Mouse (Mus musculus): ENCODE results near the gene Elp5. TPM values are rescaled to one million over a fixed set of nuclear protein-coding genes. Genes with fewer than 3 reads are reported as not detected.

Elp5 gene
- total RNA-seq, 2 experiments from 2014 or later, result 52.4 to 59.0 TPM

DNA sequence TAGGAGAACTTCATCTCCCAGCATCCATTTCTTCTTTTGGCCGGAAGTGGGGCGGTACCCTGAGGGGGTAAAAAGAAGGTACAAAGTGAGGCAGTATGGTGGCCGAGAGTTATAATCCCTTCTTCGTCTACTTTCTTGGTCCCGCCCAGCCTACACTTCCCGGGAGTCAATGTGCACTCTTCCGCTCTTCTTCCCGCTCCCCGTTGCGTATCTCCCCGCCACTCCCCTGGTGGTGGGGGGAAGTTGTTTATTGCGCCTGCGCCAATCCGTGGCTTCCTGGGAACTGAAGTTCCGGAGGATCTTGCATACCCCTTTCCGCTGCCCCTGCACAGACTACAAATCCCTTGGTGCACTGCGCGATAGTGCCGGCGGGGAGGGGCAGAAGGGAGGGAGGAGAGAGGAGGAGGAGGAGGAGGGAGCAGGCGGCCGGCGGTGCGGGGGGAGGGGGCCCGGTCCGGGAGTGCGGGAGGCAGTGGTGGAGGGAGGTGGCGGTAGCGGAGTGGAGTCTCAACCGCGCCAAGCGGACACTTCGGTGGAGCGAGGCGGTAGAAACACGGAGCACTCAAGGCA lies 13.2 kb upstream of the Elp5 start, which contains the start of gene Phf23:
Gene Phf23 (plus strand): TSS at position 387 of the 570 bp plus-strand sequence.
- intact Hi-C loops (cut with DNase I), result loop anchor here (10.0 kb wide), 1 partner anchor 659 kb away; the partner anchor contains the start of genes Eno3 and Pfn1
- peak; percentile 96 to 97 for DNase-seq

DNA sequence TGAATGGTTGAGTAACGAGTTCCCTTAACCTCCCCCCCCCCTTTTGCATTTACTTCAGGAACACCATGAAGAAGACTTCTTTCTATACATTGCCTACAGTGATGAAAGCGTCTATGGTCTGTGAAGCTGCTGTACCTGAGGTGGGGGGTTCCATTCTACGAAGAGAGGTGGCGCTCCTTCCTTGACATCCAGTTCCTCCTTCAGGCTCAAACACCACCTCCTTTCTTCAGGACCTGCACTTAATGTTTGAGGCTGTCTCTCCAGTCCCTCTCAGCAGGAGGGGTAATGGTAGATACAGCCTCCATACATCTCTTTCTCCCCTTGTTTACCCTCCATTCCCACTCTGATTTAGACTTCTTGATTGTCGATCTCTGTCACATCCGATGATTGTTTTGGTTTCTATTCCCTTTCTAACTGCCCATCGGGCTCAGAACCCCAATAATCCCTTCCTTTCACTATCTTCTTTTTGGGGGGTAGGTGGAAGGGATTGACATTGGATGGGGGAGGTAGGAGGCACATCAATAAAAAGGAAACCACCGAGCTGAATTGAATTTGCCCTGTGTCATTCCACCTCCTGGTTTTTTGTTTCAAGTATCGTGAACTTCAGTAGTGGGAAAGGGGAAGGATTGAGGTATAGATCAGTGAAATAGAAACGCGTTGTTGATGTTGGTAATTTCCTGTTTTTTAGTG lies 12.2 kb upstream of the Elp5 start:
- no peak for DNase-seq
- intact Hi-C loops (cut with DNase I), result loop anchor here (10.0 kb wide), 1 partner anchor 660 kb away; the partner anchor contains the start of genes Eno3 and Pfn1

GRCm38 (mm10) chr11:69992932-69993331 lies 10.6 kb upstream of the Elp5 start:
- DNase-seq, result no peak

GRCm38 (mm10) chr11:69992396-69992795 lies 10.1 kb upstream of the Elp5 start:
- intact Hi-C loops (cut with DNase I), result loop anchor here (10.0 kb wide), 1 partner anchor 662 kb away; the partner anchor contains the start of genes Eno3 and Pfn1
- DNase-seq, result no peak

More at GRCm38 (mm10) chr11:69992932-69993331, 10.6 kb upstream of the Elp5 start:
- intact Hi-C loops (cut with DNase I), result loop anchor here (10.0 kb wide), 1 partner anchor 662 kb away; the partner anchor contains the start of genes Eno3 and Pfn1

GRCm38 (mm10) chr11:69991711-69992110 lies 9.4 kb upstream of the Elp5 start:
- intact Hi-C loops (cut with DNase I), result loop anchor here (10.0 kb wide), 1 partner anchor 663 kb away; the partner anchor contains the start of genes Eno3 and Pfn1

GRCm38 (mm10) chr11:69990850-69991691 lies 8.8 kb upstream of the Elp5 start, which contains the start of gene Gabarap:
Gabarap (plus strand) TSS chr11:69991143.
- intact Hi-C loops (cut with DNase I), result loop anchor here (10.0 kb wide), 1 partner anchor 664 kb away; the partner anchor contains the start of genes Eno3 and Pfn1
- DNase-seq, result peak; percentile 95

More at GRCm38 (mm10) chr11:69991711-69992110, 9.4 kb upstream of the Elp5 start:
- no peak for DNase-seq

GRCm38 (mm10) chr11:69989949-69990348 lies 7.6 kb upstream of the Elp5 start:
- intact Hi-C loops (cut with DNase I), result loop anchor here (10.0 kb wide), 1 partner anchor 665 kb away; the partner anchor contains the start of genes Eno3 and Pfn1
- DNase-seq, result no peak

DNA sequence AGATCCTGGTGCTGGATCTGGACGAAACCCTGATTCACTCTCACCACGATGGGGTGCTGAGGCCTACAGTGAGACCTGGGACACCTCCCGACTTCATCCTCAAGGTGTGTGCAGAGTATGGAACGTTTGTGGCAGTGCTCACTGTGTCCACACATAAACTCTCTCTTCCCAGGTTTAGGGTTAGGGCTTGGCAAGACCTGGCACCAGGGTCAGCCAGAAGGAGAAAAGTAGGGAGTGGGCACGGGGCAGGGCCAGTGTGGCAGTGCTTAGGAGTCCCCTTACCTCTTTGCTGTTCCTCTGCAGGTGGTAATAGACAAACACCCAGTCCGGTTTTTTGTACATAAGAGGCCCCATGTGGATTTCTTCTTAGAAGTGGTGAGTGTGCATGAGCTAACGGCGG lies 2.1 kb upstream of the Elp5 start:
- no peak for DNase-seq
- intact Hi-C loops (cut with DNase I), result loop anchor here (5.0 kb wide), 1 partner anchor 312 kb away; the partner anchor contains the start of gene Eif4a1

- intact Hi-C loops (cut with DNase I), result loop anchor here (5.0 kb wide), 1 partner anchor 311 kb away; the partner anchor contains the start of gene Eif4a1
- no peak for DNase-seq
These were observed 1.1 kb upstream of the Elp5 start for GRCm38 (mm10) chr11:69983377-69983776.

DNA sequence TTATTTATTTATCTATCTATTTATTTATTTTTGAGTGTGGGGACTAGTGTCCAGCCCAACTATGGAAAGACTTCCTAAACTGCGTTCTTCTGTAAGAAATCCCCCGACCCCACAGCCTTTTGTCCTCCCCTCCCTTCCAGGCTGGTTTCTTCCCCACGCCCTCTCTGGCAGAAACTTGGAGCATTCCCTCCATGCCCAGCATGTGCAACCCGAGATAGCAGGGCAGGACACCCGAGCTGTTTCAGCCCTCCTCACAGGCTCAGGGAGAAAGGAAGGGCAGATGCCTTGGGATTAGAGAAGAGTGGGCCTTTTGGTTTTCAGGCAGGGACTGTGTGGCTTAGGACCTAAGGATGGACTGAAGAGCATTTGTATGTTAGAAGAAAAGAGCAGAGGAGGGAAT lies 560 bp upstream of the Elp5 start:
- DNase-seq, result peak in 1 of 2 experiments; percentile 51

DNA sequence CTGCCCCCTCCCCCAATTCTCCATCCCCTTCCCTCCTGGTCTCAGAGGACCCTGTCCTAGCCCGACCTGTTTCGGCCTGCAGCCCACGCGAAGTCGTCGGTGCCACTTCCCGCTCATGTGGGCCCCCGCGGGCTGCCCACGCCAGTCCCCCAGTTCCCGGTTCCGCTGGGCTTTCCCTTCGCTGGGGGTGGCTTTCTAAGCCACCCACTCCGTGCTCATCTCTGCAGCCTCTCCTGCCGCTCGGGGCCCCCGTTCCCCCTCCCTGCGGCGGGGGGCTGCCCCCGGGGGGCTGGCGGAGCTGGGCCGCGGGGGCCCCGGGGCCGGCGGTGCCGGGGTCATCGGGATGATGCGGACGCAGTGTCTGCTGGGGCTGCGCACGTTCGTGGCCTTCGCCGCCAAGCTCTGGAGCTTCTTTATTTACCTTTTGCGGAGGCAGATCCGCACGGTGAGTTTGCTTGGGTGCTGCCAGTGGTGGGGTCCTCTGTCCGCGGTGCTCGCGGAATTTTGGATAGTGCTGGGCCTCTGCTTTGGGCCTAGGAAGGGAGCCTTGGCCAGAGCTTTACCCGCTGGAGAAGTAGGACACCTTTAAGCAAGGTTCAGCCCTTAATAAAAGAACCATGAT lies 1.1 kb downstream of the Elp5 start, which contains the start of gene Ctdnep1:
Gene Ctdnep1 (plus strand): TSS at position 16 of the 622 bp plus-strand sequence.
- intact Hi-C loops (cut with DNase I), result loop anchor here (5.0 kb wide), 1 partner anchor 309 kb away; the partner anchor contains the start of gene Eif4a1
- DNase-seq, result peak in 1 of 2 experiments; percentile 49

More for the DNA sequence above, 560 bp upstream of the Elp5 start:
- intact Hi-C loops (cut with DNase I), result loop anchor here (5.0 kb wide), 1 partner anchor 311 kb away; the partner anchor contains the start of gene Eif4a1

- intact Hi-C loops (cut with DNase I), result loop anchor here (5.0 kb wide), 1 partner anchor 308 kb away; the partner anchor contains the start of gene Eif4a1
- DNase-seq, result peak; percentile 97 to 98
These were observed 1.8 kb downstream of the Elp5 start for GRCm38 (mm10) chr11:69980196-69981140.

DNA sequence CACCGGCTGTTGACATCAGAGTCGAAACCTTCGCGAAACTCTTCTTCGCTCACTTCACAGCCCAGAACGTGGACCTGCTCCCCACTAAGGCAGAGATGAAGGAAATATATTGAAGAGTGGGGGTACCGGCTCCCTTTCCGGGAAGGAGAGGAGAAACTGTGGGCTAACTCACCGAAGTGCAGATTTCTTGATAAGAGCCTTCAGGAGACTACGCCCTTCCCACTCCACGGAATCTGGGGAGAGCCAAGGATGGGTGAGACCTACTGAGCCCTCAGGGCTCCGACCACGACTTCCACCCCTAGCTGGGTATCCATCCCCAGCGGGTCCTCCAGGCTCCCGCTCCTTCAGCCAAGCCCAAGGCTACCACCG lies 2.5 kb downstream of the Elp5 start:
- DNase-seq, result no peak
- intact Hi-C loops (cut with DNase I), result loop anchor here (5.0 kb wide), 2 partner anchors 58 to 308 kb away; partner anchors contain the start of genes Eif4a1 and Eif5a

GRCm38 (mm10) chr11:69976271-69976670 lies 6.0 kb downstream of the Elp5 start:
- intact Hi-C loops (cut with DNase I), result loop anchor here (2.0 to 5.0 kb wide), 2 partner anchors 13 to 54 kb away; partner anchors contain the start of gene Eif5a
- no peak for DNase-seq

- DNase-seq, result no peak
- intact Hi-C loops (cut with DNase I), result loop anchor here (5.0 kb wide), 1 partner anchor 53 kb away; the partner anchor contains the start of gene Eif5a
These were observed 7.4 kb downstream of the Elp5 start for GRCm38 (mm10) chr11:69974907-69975306.

DNA sequence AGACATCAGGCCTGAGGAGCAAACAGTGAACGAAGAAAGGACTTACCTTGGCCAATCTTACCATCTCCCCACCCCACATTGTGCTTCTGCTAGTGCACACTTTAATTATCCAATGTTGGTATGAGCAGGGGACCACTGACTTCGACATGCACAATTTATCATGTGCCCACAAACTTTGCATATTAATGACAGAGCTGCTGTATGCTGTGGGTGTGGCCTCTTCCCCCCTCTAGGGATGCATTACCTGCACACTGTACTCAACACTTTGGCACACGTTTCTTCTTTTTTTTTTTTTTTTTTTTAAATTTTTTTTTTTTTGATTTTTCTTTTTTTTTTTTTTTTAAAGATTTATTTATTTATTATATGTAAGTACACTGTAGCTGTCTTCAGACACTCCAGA lies 11.5 kb downstream of the Elp5 start:
- intact Hi-C loops (cut with DNase I), result no loop called here

GRCm38 (mm10) chr11:69970222-69970621 lies 12.1 kb downstream of the Elp5 start:
- intact Hi-C loops (cut with DNase I), result no loop called here
- no peak for DNase-seq

More for the DNA sequence above, 11.5 kb downstream of the Elp5 start:
- no peak for DNase-seq

DNA sequence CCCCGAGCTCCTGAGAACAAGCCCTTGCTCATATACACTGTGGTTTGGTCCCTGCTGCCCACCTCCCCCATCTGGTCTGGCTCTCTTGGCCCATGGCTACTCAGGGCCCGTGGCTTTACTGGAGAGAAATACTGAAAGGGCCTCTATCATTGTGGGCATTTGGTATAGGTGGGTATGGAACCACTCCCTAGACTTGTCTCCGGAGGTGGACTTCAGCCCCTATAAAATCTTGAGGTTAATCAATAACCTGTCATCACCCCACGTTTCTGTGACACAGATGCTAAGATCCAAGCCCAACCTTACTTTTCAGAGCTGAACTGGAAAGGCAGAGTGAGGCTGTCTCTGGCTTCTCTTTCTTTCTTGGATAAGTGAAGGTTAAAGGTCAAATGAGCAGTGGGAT lies 13.5 kb downstream of the Elp5 start:
- no peak for DNase-seq
- intact Hi-C loops (cut with DNase I), result no loop called here

Data from heart, postnatal 14 days (tissue).